Mouse (Mus musculus) midbrain, embryonic 10.5 days (tissue): ENCODE data around the gene Hcrtr1. TPM values are rescaled to one million over a fixed set of nuclear protein-coding genes. Genes with fewer than 3 reads are reported as not detected.

Experiments used
- DNase-seq: peaks from one replicate; pipeline ENCODE4 v3.0.0-alpha.2; 2017; ENCODE audit warnings: low spot score
- H3K27ac ChIP-seq: fragments of 300-500 bp; sonication (generic); replicated peaks from 2 replicates; pipeline ENCODE4 v1.5.1; 2016; ENCODE audit warnings: mild to moderate bottlenecking
- H3K27me3 ChIP-seq: fragments of 300-500 bp; sonication (generic); 2 replicates; pipeline ENCODE4 v1.6.1; 2016; ENCODE audit warnings: low read depth, mild to moderate bottlenecking; ENCODE audit not compliant: poor library complexity, severe bottlenecking
- H3K36me3 ChIP-seq: fragments of 300-500 bp; sonication (generic); 2 replicates; pipeline ENCODE4 v1.6.1; 2016; ENCODE audit warnings: mild to moderate bottlenecking, moderate library complexity
- H3K4me1 ChIP-seq: fragments of 300-500 bp; sonication (generic); 2 replicates; pipeline ENCODE4 v1.6.1; 2016
- H3K4me3 ChIP-seq: fragments of 300-500 bp; sonication (generic); 2 replicates; pipeline ENCODE4 v1.5.1; 2016; ENCODE audit warnings: mild to moderate bottlenecking, moderate library complexity
- H3K9me3 ChIP-seq: fragments of 300-500 bp; sonication (generic); replicated peaks from 2 replicates; pipeline ENCODE4 v1.6.1; 2016; ENCODE audit warnings: mild to moderate bottlenecking
- WGBS: fragments of 180-500 bp; shearing (Covaris S2); methylation state at CpG from one replicate; pipeline ENCODE4 v1.1.7; 2016; 5-methylcytosine and 5-hydroxymethylcytosine counted together
- polyA plus RNA-seq: library from polyadenylated mRNA; unstranded; fragments of >200 nt; fragmentation: Nextera tagmentation; extraction: Ambion mirVana; gene quantifications from 2 replicates; pipeline ENCODE4 v1.2.1, GENCODE M21; 2016

The Hcrtr1 gene
- polyA plus RNA-seq, 1 experiment from 2014 or later, result 0.23 TPM

DNA sequence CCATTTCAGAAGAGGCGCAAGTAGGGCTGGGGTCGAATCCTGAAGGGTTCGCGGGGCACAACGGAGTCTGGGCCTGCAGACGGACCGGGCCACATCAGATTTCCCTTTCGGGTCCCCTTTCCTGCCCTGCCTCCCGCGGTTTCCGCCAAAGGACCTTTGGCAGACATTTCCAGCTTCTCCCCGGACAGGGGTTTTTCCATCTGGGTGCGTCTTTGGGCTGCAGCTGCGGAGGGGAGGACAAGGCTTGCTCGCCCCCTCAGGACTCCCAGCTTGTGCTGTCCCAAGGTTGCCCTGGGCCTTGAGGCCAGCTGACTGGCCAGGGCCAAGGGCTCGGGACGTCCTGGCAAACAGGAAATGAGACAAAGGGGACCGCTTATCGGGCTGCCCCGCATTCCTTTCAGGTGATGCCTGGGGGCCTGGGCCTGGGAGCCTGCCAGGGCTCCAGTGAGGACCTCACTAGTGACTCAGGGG is 24.3 kb upstream of the Hcrtr1 start:
- 4% methylated on average over 20 of the region's 20 CpGs for WGBS
- peak overlapping the region; percentile 42 for H3K4me3 ChIP-seq
- peak; percentile 39 for DNase-seq

DNA sequence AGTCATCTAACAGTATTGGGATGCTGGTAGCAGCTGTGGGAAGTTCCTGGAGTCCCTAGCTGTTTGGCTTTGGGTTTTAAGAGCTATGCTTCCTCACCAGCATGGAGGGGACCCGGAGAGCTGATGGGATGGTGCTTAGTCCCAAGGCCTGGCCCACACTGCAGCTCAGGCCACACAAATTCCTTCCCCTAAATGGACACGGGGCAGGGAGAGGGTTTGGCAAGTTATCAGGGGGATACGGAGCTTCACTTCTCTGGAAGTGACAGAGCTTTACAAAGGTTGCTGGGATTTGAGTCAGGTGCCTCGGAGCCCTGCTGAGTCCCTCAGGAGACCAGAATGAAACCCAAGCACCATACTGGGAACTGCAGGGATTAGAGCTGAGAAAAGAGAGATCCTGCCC is 22.2 kb upstream of the Hcrtr1 start:
- Histone ChIP-seq H3K36me3 (no peaks in the 10 kb centered on the region), H3K27ac (no peak overlapping the region), H3K4me1 (peaks cover 16% of the 10 kb centered on the region), H3K4me3 (no peak overlapping the region), H3K27me3 (peaks cover 61% of the 10 kb centered on the region), H3K9me3 (no peaks in the 10 kb centered on the region)
- no peak for DNase-seq
- 18% methylated on average over 4 of the region's 4 CpGs for WGBS

More for the DNA sequence above, 24.3 kb upstream of the Hcrtr1 start:
- no peaks in the 10 kb centered on the region for H3K9me3 ChIP-seq
- H3K36me3 ChIP-seq, result no peaks in the 10 kb centered on the region
- peak overlapping the region; percentile 73 for H3K27ac ChIP-seq
- peaks cover 76% of the 10 kb centered on the region for H3K27me3 ChIP-seq
- peaks cover 30% of the 10 kb centered on the region for H3K4me1 ChIP-seq

DNA sequence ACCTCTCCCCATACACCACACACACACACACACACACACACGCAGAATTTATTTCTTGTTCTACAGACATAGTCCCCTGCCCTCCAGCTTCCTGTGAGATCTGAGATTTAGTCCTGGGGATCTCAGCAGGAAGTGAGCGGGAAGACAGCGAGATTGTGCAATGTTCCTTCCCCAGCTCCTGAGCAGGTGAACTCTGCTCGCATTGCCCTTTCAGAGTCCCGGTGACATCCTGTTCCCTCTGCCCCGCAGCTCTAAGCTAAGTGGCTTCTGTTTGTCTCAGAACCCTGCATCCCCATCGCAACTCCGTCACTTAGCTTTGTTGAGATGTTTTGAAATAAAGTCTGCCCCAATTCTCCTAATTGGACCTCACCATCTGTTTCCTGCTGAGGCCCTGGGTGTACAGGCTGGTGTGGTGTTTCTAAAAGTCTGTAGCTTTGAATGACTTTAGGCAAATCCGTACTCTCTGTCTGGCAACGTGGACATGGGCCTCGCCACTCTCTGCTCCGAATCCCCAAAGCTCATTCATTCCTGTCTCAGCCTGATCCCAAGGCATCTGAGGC is 17.7 kb upstream of the Hcrtr1 start:
- 82% methylated on average over 12 of the region's 12 CpGs for WGBS
- DNase-seq, result no peak

DNA sequence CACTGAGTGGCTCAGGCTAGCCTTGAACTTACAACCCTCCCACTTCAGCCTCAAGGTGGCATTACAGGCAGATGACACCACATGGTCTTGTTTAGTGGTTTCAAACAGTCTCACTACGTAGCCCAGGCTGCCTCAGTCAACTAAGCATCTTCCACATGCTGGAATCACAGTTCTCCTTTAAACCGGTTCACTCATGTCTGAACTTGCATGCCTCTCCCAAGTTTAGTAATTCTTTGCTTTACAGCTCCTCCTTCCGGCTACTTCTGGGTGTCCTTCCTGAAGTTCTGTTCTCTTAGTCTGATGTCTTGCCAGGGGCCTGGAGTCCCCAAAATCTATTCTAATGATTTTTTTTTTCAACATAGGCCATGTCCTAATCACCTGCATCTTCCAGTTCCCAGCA is 15.1 kb upstream of the Hcrtr1 start:
- Histone ChIP-seq H3K4me3 (no peak overlapping the region), H3K4me1 (no peaks in the 10 kb centered on the region), H3K27ac (no peak overlapping the region), H3K9me3 (no peaks in the 10 kb centered on the region), H3K36me3 (no peaks in the 10 kb centered on the region), H3K27me3 (peaks cover 30% of the 10 kb centered on the region)
- DNase-seq, result no peak
- WGBS, result 81% methylated on average over 3 of the region's 3 CpGs

More for the DNA sequence above, 17.7 kb upstream of the Hcrtr1 start:
- H3K9me3 ChIP-seq, result no peaks in the 10 kb centered on the region
- H3K4me3 ChIP-seq, result no peak overlapping the region
- no peak overlapping the region for H3K27ac ChIP-seq
- H3K27me3 ChIP-seq, result peaks cover 39% of the 10 kb centered on the region
- no peaks in the 10 kb centered on the region for H3K4me1 ChIP-seq
- H3K36me3 ChIP-seq, result no peaks in the 10 kb centered on the region

DNA sequence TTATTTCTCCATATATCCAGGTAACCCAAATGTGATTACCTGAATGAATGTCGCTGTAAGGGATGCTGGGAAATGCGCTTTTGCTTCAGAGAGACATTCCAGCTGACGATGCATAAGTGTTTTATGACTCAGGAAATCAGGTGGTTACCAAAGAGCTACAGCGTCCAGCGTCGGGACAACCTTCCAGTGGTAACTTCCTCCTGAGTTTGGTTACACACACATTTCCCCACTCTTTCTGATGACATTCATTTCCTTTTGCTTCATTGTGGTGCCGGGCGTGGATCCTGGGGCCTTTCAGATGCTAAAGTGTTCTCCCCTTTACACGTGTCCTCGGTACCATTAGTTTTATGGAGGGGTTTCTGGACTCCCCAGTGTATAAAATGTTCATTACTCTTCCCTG is 9.2 kb upstream of the Hcrtr1 start:
- Histone ChIP-seq H3K27me3 (peaks cover 26% of the 10 kb centered on the region), H3K4me1 (no peaks in the 10 kb centered on the region), H3K27ac (no peak overlapping the region), H3K36me3 (no peaks in the 10 kb centered on the region), H3K9me3 (no peaks in the 10 kb centered on the region), H3K4me3 (no peak overlapping the region)
- 86% methylated on average over 10 of the region's 10 CpGs for WGBS
- no peak for DNase-seq

DNA sequence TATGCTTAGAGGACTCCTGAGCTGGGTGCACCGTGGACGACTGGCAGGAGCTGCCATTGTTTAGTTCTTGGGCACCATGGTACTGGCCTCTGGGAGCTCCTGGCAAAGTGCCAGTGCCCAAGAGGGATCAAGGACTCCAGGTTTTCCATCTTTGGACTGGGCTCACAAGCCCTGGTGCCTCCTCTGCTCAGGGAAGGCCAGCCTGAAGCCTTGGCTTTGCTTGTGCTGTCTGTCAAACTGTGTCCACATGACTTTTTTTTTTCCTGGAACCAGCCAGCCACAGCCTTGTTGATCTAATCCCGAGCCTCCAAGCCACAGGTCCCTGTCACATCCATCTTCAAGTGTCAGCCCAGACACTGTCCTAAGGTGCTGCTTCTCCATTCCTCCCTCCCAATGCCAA is 2.6 kb upstream of the Hcrtr1 start:
- no peak for DNase-seq
- Histone ChIP-seq H3K9me3 (no peaks in the 10 kb centered on the region), H3K36me3 (no peaks in the 10 kb centered on the region), H3K27ac (peak overlapping the region; percentile 43; the same call in 1 of the 2 replicates), H3K4me1 (peaks cover 28% of the 10 kb centered on the region), H3K27me3 (peaks cover 70% of the 10 kb centered on the region), H3K4me3 (no peak overlapping the region)
- WGBS, result 73% methylated on average over 3 of the region's 3 CpGs

DNA sequence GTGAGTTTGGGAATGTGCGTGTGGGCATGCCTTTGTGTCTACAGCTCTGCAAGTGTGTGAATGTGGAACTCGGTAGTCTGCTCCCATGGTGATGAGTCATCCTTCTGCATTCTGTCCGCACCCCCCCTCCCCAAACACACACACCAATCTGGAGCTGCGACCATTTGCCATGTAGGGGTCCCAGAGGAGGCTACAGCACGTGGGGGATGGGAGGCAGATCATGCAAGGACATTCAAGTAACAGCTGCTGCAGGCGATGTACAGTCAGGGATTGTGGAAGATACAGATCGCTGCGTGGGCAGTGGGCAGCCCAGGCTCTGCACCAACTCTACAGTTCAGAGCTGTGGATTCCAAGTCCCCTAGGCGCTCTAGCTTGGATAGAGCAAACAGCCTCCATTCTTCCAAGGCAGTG is 1.8 kb upstream of the Hcrtr1 start:
- Histone ChIP-seq H3K4me1 (peaks cover 28% of the 10 kb centered on the region), H3K36me3 (no peaks in the 10 kb centered on the region), H3K9me3 (no peaks in the 10 kb centered on the region), H3K27me3 (peaks cover 78% of the 10 kb centered on the region), H3K4me3 (no peak overlapping the region), H3K27ac (peak overlapping the region; percentile 43; the same call in 1 of the 2 replicates)
- DNase-seq, result no peak
- WGBS, result 61% methylated on average over 9 of the region's 9 CpGs

DNA sequence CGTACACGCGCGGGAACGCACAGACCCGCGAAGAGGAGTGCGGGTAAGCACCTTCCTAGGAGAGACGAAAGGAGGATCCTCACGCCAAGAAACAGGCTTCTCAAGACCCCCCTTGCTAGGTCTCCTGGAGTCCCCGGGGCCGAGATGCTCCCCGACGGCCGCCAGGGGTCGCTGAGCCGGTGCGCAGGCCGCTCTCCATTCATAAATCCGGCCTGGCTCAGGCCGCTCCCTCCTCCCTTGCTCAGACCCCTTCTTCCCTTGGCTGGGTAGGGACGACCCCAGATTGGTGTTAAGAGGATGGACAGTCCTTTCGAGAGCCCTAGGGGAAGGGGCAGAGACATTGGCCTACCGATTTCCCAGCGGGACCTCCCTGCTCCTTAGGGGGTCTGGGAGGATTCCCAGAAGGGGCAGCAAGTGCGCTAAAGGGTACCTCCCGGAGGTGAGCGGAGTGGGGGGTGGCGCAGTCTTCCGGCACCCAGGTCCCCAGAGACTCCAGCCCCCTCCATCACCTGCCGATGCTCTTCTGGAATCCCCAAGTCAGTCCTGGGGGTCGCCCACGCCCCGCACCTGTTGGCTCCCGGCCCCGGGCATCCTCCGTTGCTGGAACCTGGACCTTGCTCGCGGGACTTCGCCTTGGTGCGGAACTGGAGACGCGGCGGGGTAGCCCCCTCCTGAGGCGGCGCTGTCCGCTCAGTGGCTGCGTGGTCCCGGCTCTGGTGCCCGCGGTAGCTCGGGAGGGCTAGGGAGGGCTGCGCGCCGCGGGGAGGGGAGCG is 532 bp downstream of the Hcrtr1 start:
- H3K27me3 ChIP-seq, result peaks cover 76% of the 10 kb centered on the region
- peak overlapping the region; percentile 69 for H3K27ac ChIP-seq
- H3K4me1 ChIP-seq, result peaks cover 28% of the 10 kb centered on the region
- peak overlapping the region; percentile 65 for H3K4me3 ChIP-seq
- under 1% methylated on average over 57 of the region's 57 CpGs for WGBS
- no peaks in the 10 kb centered on the region for H3K9me3 ChIP-seq
- H3K36me3 ChIP-seq, result no peaks in the 10 kb centered on the region
- peak; percentile 87 for DNase-seq

DNA sequence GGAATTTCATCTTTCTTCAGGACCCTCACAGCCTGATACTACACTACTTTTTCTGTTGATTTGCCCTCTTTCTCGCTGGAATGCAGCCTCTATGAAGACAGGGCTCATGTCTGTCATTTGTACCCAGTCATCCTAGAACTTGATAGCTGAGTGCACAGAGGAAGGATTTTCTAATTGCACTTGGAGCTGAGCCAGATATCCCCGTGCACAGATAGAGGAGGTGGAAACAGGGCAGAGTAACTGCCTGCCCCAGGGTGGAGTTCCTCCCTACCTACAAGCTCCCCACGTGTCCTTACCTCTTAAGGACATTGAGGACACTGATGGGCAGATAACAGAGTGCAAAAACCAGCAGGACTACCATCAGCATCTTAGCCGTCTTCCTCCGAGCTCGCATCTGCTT is 5.8 kb downstream of the Hcrtr1 start:
- Histone ChIP-seq H3K27me3 (peaks cover 23% of the 10 kb centered on the region), H3K9me3 (no peaks in the 10 kb centered on the region), H3K4me1 (peaks cover 8% of the 10 kb centered on the region), H3K27ac (no peak overlapping the region), H3K4me3 (no peak overlapping the region), H3K36me3 (no peaks in the 10 kb centered on the region)
- WGBS, result 84% methylated on average over 6 of the region's 6 CpGs
- no peak for DNase-seq

DNA sequence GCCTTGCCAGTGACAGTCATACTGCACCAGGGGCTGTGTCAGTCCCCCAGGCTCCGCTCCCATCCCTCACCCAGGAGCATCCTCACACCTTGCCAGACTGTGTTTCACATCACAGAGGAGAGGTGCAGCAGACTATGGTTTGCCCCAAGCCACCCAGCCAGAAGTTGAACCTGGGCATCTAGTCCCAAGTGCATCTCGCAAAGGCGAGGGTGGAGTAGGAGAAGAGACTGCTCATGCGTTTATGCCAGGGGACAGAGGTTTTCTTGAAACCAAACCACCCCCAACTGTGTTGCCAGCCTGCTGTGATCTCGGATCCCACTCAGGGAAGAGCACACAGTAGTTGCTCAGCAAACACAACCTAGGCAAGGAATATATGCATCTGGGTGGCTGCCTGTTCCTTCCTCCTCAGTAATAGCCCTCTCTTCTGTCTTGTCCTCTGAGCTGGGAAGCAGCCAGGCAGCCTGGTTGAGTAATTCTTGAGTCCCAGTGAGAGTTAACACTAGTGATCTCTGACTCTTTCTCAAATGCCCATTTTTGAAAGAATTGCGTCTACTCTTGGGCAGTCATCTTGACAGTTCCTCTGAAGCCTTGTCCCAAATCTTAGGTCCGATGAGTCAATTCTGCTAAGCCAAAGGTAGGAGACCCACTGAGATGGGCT is 7.6 kb downstream of the Hcrtr1 start:
- no peak overlapping the region for H3K4me3 ChIP-seq
- peaks cover 5% of the 10 kb centered on the region for H3K27me3 ChIP-seq
- 0 out of 2 replicates have a peak, but pooled peaks cover 5% of the 10 kb centered on the region for H3K4me1 ChIP-seq
- H3K36me3 ChIP-seq, result peaks cover 15% of the 10 kb centered on the region
- no peak overlapping the region for H3K27ac ChIP-seq
- 83% methylated on average over 7 of the region's 7 CpGs for WGBS
- no peaks in the 10 kb centered on the region for H3K9me3 ChIP-seq
- DNase-seq, result no peak

DNA sequence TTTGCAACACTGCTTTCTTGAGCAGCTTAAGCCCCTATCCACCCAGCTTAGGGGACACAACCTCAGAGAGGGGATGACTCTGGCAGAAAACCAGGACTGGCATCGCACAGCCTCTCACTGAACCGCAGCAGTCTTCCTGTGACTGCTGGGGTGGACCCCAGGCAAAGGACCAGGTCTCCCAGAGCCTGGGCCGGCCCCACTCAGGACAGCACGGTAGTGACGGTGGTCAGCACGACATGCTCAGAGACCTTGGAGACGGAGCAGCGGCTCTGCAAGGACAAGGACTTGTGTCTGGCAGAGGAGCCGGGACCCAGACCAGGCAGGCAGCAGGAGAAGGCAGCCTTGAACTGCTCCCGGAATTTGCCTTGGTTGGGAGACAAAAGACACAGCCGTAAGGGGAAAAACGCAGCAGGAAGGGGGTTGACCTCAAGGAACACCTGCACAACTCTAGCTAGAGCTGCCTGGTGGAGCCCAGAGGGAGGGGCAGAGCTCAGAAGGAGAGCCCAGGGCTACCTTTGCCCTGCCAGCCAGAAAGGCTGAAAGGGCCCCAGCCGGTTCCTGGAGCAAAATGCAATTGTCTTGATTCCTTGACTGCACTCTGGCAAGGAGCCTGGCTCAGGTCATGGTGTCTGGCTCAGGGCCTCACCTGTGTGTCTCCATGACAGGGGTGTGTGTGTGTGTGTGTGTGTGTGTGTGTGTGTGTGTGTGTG is 8.4 kb downstream of the Hcrtr1 start:
- Histone ChIP-seq H3K4me1 (0 out of 2 replicates have a peak, but pooled peaks cover 5% of the 10 kb centered on the region), H3K9me3 (no peaks in the 10 kb centered on the region), H3K27ac (no peak overlapping the region), H3K27me3 (no peaks in the 10 kb centered on the region), H3K4me3 (no peak overlapping the region), H3K36me3 (peaks cover 23% of the 10 kb centered on the region)
- 53% methylated on average over 13 of the region's 13 CpGs for WGBS
- DNase-seq, result no peak

DNA sequence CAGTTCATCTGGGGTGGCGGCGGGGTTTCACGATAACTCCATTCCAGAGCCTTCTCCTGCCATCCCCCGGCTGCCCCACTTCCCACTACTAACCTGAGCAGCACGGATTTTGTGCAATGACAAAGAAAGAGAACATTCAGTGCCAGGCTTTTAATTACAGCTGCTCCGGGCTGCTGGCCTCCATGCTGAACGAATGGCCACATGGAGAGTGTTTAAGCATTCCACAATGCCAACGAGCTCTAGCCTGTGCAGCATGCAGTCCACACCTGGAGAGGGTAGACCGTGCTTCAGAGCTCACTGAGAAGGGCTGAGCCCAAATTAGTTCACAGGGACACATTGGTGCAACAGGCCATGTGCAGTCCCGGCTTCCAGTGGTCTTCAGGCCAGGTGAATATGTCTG is 9.1 kb downstream of the Hcrtr1 start:
- 86% methylated on average over 10 of the region's 10 CpGs for WGBS
- Histone ChIP-seq H3K27me3 (no peaks in the 10 kb centered on the region), H3K9me3 (no peaks in the 10 kb centered on the region), H3K4me1 (0 out of 2 replicates have a peak, but pooled peaks cover 5% of the 10 kb centered on the region), H3K36me3 (peaks cover 30% of the 10 kb centered on the region), H3K27ac (no peak overlapping the region), H3K4me3 (no peak overlapping the region)
- DNase-seq, result no peak
